Mouse (Mus musculus): ENCODE data around the gene Mapk12. TPM values are rescaled to one million over a fixed set of nuclear protein-coding genes. Genes with fewer than 3 reads are reported as not detected.

The Mapk12 gene
- polyA plus RNA-seq, 1 experiment from 2014 or later = 13.5 TPM

GRCm38 (mm10) chr15:89088607-89089247, 51.8 kb downstream of the Mapk12 start, which contains the start of gene Selenoo:
TSS of gene Selenoo (plus strand) at chr15:89089084.
- peak; percentile 96 for DNase-seq (ENCODE audit: low spot score)
- Histone ChIP-seq H3K4me1 (replicated peaks; ENCODE audit: insufficient read depth, low read length) (peaks cover 5% of the 10 kb centered on the region; the same call in 1 of the 2 replicates), H3K9me3 (replicated peaks; ENCODE audit: low read length) (no peaks in the 10 kb centered on the region), H3K9ac (ENCODE audit: low read depth, low read length) (peak within 1 kb of the TSS; percentile 92), H3K27me3 (ENCODE audit: insufficient read depth, low read length) (no peaks in the 10 kb centered on the region), H3K4me3 (replicated peaks; ENCODE audit: low read depth, low read length) (peak within 1 kb of the TSS; percentile 95), H3K36me3 (ENCODE audit: insufficient read depth, low read length) (peaks cover 33% of the 10 kb centered on the region), H3K27ac (peak within 1 kb of the TSS; percentile 91), H3K4me2 (ENCODE audit: low read length) (peak within 1 kb of the TSS; percentile 99)
- 7% methylated on average over 37 of the region's 38 CpGs for WGBS
- no peak for TF ChIP-seq CTCF (IDR thresholded peaks at IDR 0.05; ENCODE audit: low read depth)
- ATAC-seq (replicated peaks; ENCODE audit: low FRiP score, low read depth) = peak; percentile 93

DNA sequence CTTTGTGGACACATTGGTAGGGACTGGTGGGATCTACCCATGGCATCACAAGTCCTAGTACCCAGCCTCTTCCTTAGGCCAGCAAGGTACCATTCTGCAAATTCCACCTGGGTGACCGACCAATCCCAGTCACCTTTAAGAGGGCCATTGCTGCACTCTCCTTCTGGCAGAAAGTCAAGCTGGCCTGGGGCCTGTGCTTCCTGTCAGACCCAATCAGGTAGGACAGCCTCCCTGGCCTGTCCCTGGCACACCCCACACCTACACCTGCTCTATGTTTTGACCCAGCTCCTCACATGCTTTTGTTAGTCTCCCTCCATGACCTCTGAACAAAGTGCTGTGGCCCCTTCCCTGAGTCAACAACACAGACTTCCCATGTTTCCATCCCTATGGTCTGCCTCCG, 55.7 kb downstream of the Mapk12 start:
- TF ChIP-seq CTCF (IDR thresholded peaks at IDR 0.05; ENCODE audit: low read depth) = no peak
- peaks cover 45% of the 10 kb centered on the region for H3K36me3 ChIP-seq (ENCODE audit: insufficient read depth, low read length)
- H3K27me3 ChIP-seq (ENCODE audit: insufficient read depth, low read length) = no peaks in the 10 kb centered on the region
- H3K9me3 ChIP-seq (replicated peaks; ENCODE audit: low read length) = no peaks in the 10 kb centered on the region
- ATAC-seq (replicated peaks; ENCODE audit: low FRiP score, low read depth) = no peak
- H3K4me2 ChIP-seq (ENCODE audit: low read length) = no peak overlapping the region
- no peak for DNase-seq (ENCODE audit: low spot score)
- peaks cover 4% of the 10 kb centered on the region; the same call in 1 of the 2 replicates for H3K4me1 ChIP-seq (replicated peaks; ENCODE audit: insufficient read depth, low read length)
- no peak overlapping the region for H3K27ac ChIP-seq
- H3K4me3 ChIP-seq (replicated peaks; ENCODE audit: low read depth, low read length) = no peak overlapping the region
- no peak overlapping the region for H3K9ac ChIP-seq (ENCODE audit: low read depth, low read length)
- WGBS = 79% methylated on average over 2 of the region's 2 CpGs

GRCm38 (mm10) chr15:89083906-89084305, 56.6 kb downstream of the Mapk12 start:
- H3K4me3 ChIP-seq (replicated peaks; ENCODE audit: low read depth, low read length) = no peak overlapping the region
- H3K4me1 ChIP-seq (replicated peaks; ENCODE audit: insufficient read depth, low read length) = peaks cover under 1% of the 10 kb centered on the region; the same call in 1 of the 2 replicates
- peaks cover 46% of the 10 kb centered on the region for H3K36me3 ChIP-seq (ENCODE audit: insufficient read depth, low read length)
- no peak overlapping the region for H3K4me2 ChIP-seq (ENCODE audit: low read length)
- 95% methylated on average over 1 of the region's 1 CpGs for WGBS
- no peak overlapping the region for H3K27ac ChIP-seq
- ATAC-seq (replicated peaks; ENCODE audit: low FRiP score, low read depth) (no peak), DNase-seq (ENCODE audit: low spot score) (no peak)
- no peaks in the 10 kb centered on the region for H3K27me3 ChIP-seq (ENCODE audit: insufficient read depth, low read length)
- TF ChIP-seq CTCF (IDR thresholded peaks at IDR 0.05; ENCODE audit: low read depth) = no peak
- H3K9me3 ChIP-seq (replicated peaks; ENCODE audit: low read length) = no peaks in the 10 kb centered on the region
- no peak overlapping the region for H3K9ac ChIP-seq (ENCODE audit: low read depth, low read length)

Small RNA genes lying within 50 kb of the gene (microRNA-seq; reads per million reads assigned to microRNA genes)
- not detected for gene Mir6958
- not detected for gene Mir7118

Other genes with a start within 250 kb of the Mapk12 start
- gene Ttll8, start 186.3 kb downstream of the Mapk12 start, polyA plus RNA-seq (2015; fragmentation: Nextera tagmentation; extraction: Ambion mirVana) = not detected in 2 replicates
- gene Mlc1, start 161.7 kb downstream of the Mapk12 start, polyA plus RNA-seq (2015; fragmentation: Nextera tagmentation; extraction: Ambion mirVana) = 0.07 TPM in 1 of 2 replicates, not detected in the other
- not detected in 2 replicates for gene Mov10l1, start 157.8 kb downstream of the Mapk12 start, polyA plus RNA-seq (2015; fragmentation: Nextera tagmentation; extraction: Ambion mirVana)
- 0.04 and 0.05 TPM in 2 replicates for gene Panx2, start 81.0 kb downstream of the Mapk12 start, polyA plus RNA-seq (2015; fragmentation: Nextera tagmentation; extraction: Ambion mirVana)
- 48.9 and 50.3 TPM in 2 replicates for gene Trabd, start 65.6 kb downstream of the Mapk12 start, polyA plus RNA-seq (2015; fragmentation: Nextera tagmentation; extraction: Ambion mirVana)
- gene Selenoo, start 51.6 kb downstream of the Mapk12 start, polyA plus RNA-seq (2015; fragmentation: Nextera tagmentation; extraction: Ambion mirVana) = 18.3 and 21.3 TPM in 2 replicates
- gene Tubgcp6, start 17.6 kb downstream of the Mapk12 start, polyA plus RNA-seq (2015; fragmentation: Nextera tagmentation; extraction: Ambion mirVana) = 6.6 and 7.4 TPM in 2 replicates
- gene Hdac10, start 12.0 kb downstream of the Mapk12 start, polyA plus RNA-seq (2015; fragmentation: Nextera tagmentation; extraction: Ambion mirVana) = 12.8 and 13.2 TPM in 2 replicates
- gene Mapk11, start 8.9 kb upstream of the Mapk12 start, polyA plus RNA-seq (2015; fragmentation: Nextera tagmentation; extraction: Ambion mirVana) = 7.5 and 9.3 TPM in 2 replicates
- 126 and 130 TPM in 2 replicates for gene Plxnb2, start 40.1 kb upstream of the Mapk12 start, polyA plus RNA-seq (2015; fragmentation: Nextera tagmentation; extraction: Ambion mirVana)
- 10.4 and 11.7 TPM in 2 replicates for gene Dennd6b, start 55.8 kb upstream of the Mapk12 start, polyA plus RNA-seq (2015; fragmentation: Nextera tagmentation; extraction: Ambion mirVana)
- 25.9 and 26.8 TPM in 2 replicates for gene Ppp6r2, start 70.8 kb upstream of the Mapk12 start, polyA plus RNA-seq (2015; fragmentation: Nextera tagmentation; extraction: Ambion mirVana)
- 30.0 and 37.2 TPM in 2 replicates for gene Sbf1, start 174.6 kb upstream of the Mapk12 start, polyA plus RNA-seq (2015; fragmentation: Nextera tagmentation; extraction: Ambion mirVana)
- gene Adm2, start 182.0 kb upstream of the Mapk12 start, polyA plus RNA-seq (2015; fragmentation: Nextera tagmentation; extraction: Ambion mirVana) = 1.5 and 2.0 TPM in 2 replicates
- gene Miox, start 193.7 kb upstream of the Mapk12 start, polyA plus RNA-seq (2015; fragmentation: Nextera tagmentation; extraction: Ambion mirVana) = 119 and 185 TPM in 2 replicates
- 46.1 and 48.1 TPM in 2 replicates for gene Lmf2, start 215.0 kb upstream of the Mapk12 start, polyA plus RNA-seq (2015; fragmentation: Nextera tagmentation; extraction: Ambion mirVana)
- gene Ncaph2, start 215.0 kb upstream of the Mapk12 start, polyA plus RNA-seq (2015; fragmentation: Nextera tagmentation; extraction: Ambion mirVana) = 100 and 108 TPM in 2 replicates
- 11.7 and 12.6 TPM in 2 replicates for gene Sco2, start 233.1 kb upstream of the Mapk12 start, polyA plus RNA-seq (2015; fragmentation: Nextera tagmentation; extraction: Ambion mirVana)
- 1.7 and 2.1 TPM in 2 replicates for gene Tymp, start 236.3 kb upstream of the Mapk12 start, polyA plus RNA-seq (2015; fragmentation: Nextera tagmentation; extraction: Ambion mirVana)
- 0.68 and 0.87 TPM in 2 replicates for gene Odf3b, start 238.6 kb upstream of the Mapk12 start, polyA plus RNA-seq (2015; fragmentation: Nextera tagmentation; extraction: Ambion mirVana)
- not detected in 2 replicates for gene Klhdc7b, start 244.2 kb upstream of the Mapk12 start, polyA plus RNA-seq (2015; fragmentation: Nextera tagmentation; extraction: Ambion mirVana)

Measured in kidney, postnatal 0 days (tissue).